Mouse (Mus musculus): ENCODE results near the gene Psg27.
"Not testable (repeated sequence)": the region's sequence is repeated elsewhere in the genome, so short reads cannot be mapped to it uniquely, and the experiment has no call there.

Gene Psg27

GRCm38 (mm10) chr7:18567205-18567604 is at the start of gene Psg27:
Gene Psg27 (minus strand): TSS chr7:18567305.
- DNase-seq (ENCODE audit: low spot score) = no peak

- DNase-seq (ENCODE audit: low spot score) = not testable (repeated sequence)
These were observed 49.3 kb upstream of the Psg27 start, which contains the start of gene Psg23 for GRCm38 (mm10) chr7:18616401-18616800. Gene Psg23 (minus strand): TSS chr7:18616501.

GRCm38 (mm10) chr7:18559850-18560249 is 7.3 kb downstream of the Psg27 start:
- no peak for DNase-seq (ENCODE audit: low spot score)

GRCm38 (mm10) chr7:18555751-18556150 is 11.4 kb downstream of the Psg27 start:
- not testable (repeated sequence) for DNase-seq (ENCODE audit: low spot score)

- no peak for DNase-seq (ENCODE audit: low spot score)
These were observed 33.7 kb downstream of the Psg27 start for GRCm38 (mm10) chr7:18533420-18533819.

- no peak for DNase-seq (ENCODE audit: low spot score)
These were observed 34.9 kb downstream of the Psg27 start, which contains the start of gene Psg25 for GRCm38 (mm10) chr7:18532169-18532568. Gene Psg25 (minus strand): TSS chr7:18532269.

- DNase-seq (ENCODE audit: low spot score) = no peak
These were observed 42.4 kb downstream of the Psg27 start for GRCm38 (mm10) chr7:18524668-18525067.

- not testable (repeated sequence) for DNase-seq (ENCODE audit: low spot score)
These were observed 54.3 kb downstream of the Psg27 start for GRCm38 (mm10) chr7:18512848-18513247.

- not testable (repeated sequence) for DNase-seq (ENCODE audit: low spot score)
These were observed 54.7 kb downstream of the Psg27 start for GRCm38 (mm10) chr7:18512417-18512816.

GRCm38 (mm10) chr7:18511479-18511878 is 55.6 kb downstream of the Psg27 start:
- no peak for DNase-seq (ENCODE audit: low spot score)
